Mouse (Mus musculus): ENCODE data around the gene Igfl3. TPM values are rescaled to one million over a fixed set of nuclear protein-coding genes. Genes with fewer than 3 reads are reported as not detected.

Gene Igfl3
- not detected in 2 replicates for polyA plus RNA-seq (2016; fragmentation: Nextera tagmentation; extraction: Ambion mirVana)

GRCm38 (mm10) chr7:18176194-18176593, at the start of gene Igfl3:
Igfl3 (plus strand) TSS chr7:18176494.
- Histone ChIP-seq H3K4me3 (no peak within 1 kb of the TSS), H3K9me3 (peaks cover 91% of the 10 kb centered on the region), H3K27me3 (ENCODE audit: insufficient read depth, poor library complexity, severe bottlenecking) (no peaks in the 10 kb centered on the region), H3K4me1 (replicated peaks) (no peaks in the 10 kb centered on the region), H3K36me3 (no peaks in the 10 kb centered on the region), H3K27ac (no peak within 1 kb of the TSS)
- no peak for DNase-seq (ENCODE audit: low spot score)

- H3K4me3 ChIP-seq = no peak overlapping the region
- peak; percentile 4 for DNase-seq (ENCODE audit: low spot score)
- H3K27me3 ChIP-seq (ENCODE audit: insufficient read depth, poor library complexity, severe bottlenecking) = no peaks in the 10 kb centered on the region
- H3K27ac ChIP-seq = no peak overlapping the region
- 0 out of 2 replicates have a peak, but pooled peaks cover 9% of the 10 kb centered on the region for H3K9me3 ChIP-seq
- H3K4me1 ChIP-seq (replicated peaks) = no peaks in the 10 kb centered on the region
- WGBS = 9% methylated on average over 9 of the region's 9 CpGs
- no peaks in the 10 kb centered on the region for H3K36me3 ChIP-seq
These were observed 34.6 kb downstream of the Igfl3 start for GRCm38 (mm10) chr7:18210938-18211337.

GRCm38 (mm10) chr7:18214699-18215098, 38.4 kb downstream of the Igfl3 start:
- H3K36me3 ChIP-seq = no peaks in the 10 kb centered on the region
- no peak overlapping the region for H3K27ac ChIP-seq
- DNase-seq (ENCODE audit: low spot score) = no peak
- peaks cover 18% of the 10 kb centered on the region; the same call in 1 of the 2 replicates for H3K9me3 ChIP-seq
- H3K27me3 ChIP-seq (ENCODE audit: insufficient read depth, poor library complexity, severe bottlenecking) = no peaks in the 10 kb centered on the region
- 41% methylated on average over 1 of the region's 1 CpGs for WGBS
- no peaks in the 10 kb centered on the region for H3K4me1 ChIP-seq (replicated peaks)
- no peak overlapping the region for H3K4me3 ChIP-seq

Other genes with a start within 250 kb of the Igfl3 start
- not detected in 2 replicates for gene Ceacam11, start 204.4 kb upstream of the Igfl3 start, polyA plus RNA-seq (2016; fragmentation: Nextera tagmentation; extraction: Ambion mirVana)
- gene Ceacam13, start 166.6 kb upstream of the Igfl3 start, polyA plus RNA-seq (2016; fragmentation: Nextera tagmentation; extraction: Ambion mirVana) = not detected in 2 replicates
- gene Ceacam12, start 110.6 kb upstream of the Igfl3 start, polyA plus RNA-seq (2016; fragmentation: Nextera tagmentation; extraction: Ambion mirVana) = not detected in 2 replicates
- gene Mill1, start 68.9 kb downstream of the Igfl3 start, polyA plus RNA-seq (2016; fragmentation: Nextera tagmentation; extraction: Ambion mirVana) = not detected in 2 replicates
- gene Psg18, start 178.5 kb downstream of the Igfl3 start, polyA plus RNA-seq (2016; fragmentation: Nextera tagmentation; extraction: Ambion mirVana) = not detected in 2 replicates